Mouse (Mus musculus) MEL (cell line): ENCODE data around the gene Zfp687. TPM values are rescaled to one million over a fixed set of nuclear protein-coding genes. Genes with fewer than 3 reads are reported as not detected.

ENCODE experiments used
- DNase-seq: peaks from one replicate; pipeline ENCODE4 v3.0.0; 2011; ENCODE audit warnings: low read depth, low spot score
- H3K27ac ChIP-seq: 2 replicates; pipeline ENCODE4 v1.5.1; 2012; ENCODE audit warnings: low read depth, mild to moderate bottlenecking, control low read depth, low read length, moderate library complexity; ENCODE audit not compliant: control insufficient read depth
- H3K27me3 ChIP-seq, 2 experiments: fragments of 150-350 bp in 1 of 2; sonication (generic) in 1 of 2; 2 replicates each; pipeline ENCODE4 v1.6.1; 2012; ENCODE audit warnings: low read length in 2 of 2, mild to moderate bottlenecking in 2 of 2, improper control_type of control experiment in 1 of 2, moderate library complexity in 1 of 2; ENCODE audit not compliant: insufficient read depth in 2 of 2, control insufficient read depth in 1 of 2
- H3K36me3 ChIP-seq, 2 experiments: 2 replicates each; pipeline ENCODE4 v1.6.1; 2012 to 2014; ENCODE audit warnings: low read length in 2 of 2, improper control_type of control experiment in 1 of 2, inconsistent platforms in 1 of 2, mild to moderate bottlenecking in 1 of 2; ENCODE audit not compliant: insufficient read depth in 2 of 2, control insufficient read depth in 1 of 2
- H3K4me1 ChIP-seq, 2 experiments: fragments of 150-350 bp in 1 of 2; sonication (generic) in 1 of 2; 2 replicates each; pipeline ENCODE4 v1.6.1; 2012; ENCODE audit warnings: low read length in 2 of 2, improper control_type of control experiment in 1 of 2, mild to moderate bottlenecking in 1 of 2; ENCODE audit not compliant: insufficient read depth in 2 of 2, control insufficient read depth in 1 of 2
- H3K4me3 ChIP-seq, 2 experiments: fragments of 150-350 bp in 1 of 2; sonication (generic) in 1 of 2; 2 replicates each; pipeline ENCODE4 v1.5.1; 2012; ENCODE audit warnings: low read depth in 2 of 2, low read length in 2 of 2, mild to moderate bottlenecking in 2 of 2, moderate library complexity in 2 of 2, control low read depth in 1 of 2, improper control_type of control experiment in 1 of 2; ENCODE audit not compliant: control insufficient read depth in 1 of 2, insufficient read depth in 1 of 2
- H3K79me2 ChIP-seq: 2 replicates; pipeline ENCODE4 v1.6.1; 2012; ENCODE audit warnings: mild to moderate bottlenecking, low read length, moderate library complexity; ENCODE audit not compliant: control insufficient read depth, poor library complexity, insufficient read depth
- H3K9ac ChIP-seq: 2 replicates; pipeline ENCODE4 v1.6.1; 2012; ENCODE audit warnings: low read depth, mild to moderate bottlenecking, control low read depth, low read length, moderate library complexity; ENCODE audit not compliant: control insufficient read depth, poor library complexity, severe bottlenecking
- H3K9me3 ChIP-seq: fragments of 150-350 bp; sonication (generic); replicated peaks from 2 replicates; pipeline ENCODE4 v1.6.1; 2012; ENCODE audit warnings: mild to moderate bottlenecking, low read length, improper control_type of control experiment, moderate library complexity; ENCODE audit not compliant: insufficient read depth
- BHLHE40 ChIP-seq: IDR thresholded peaks from 2 replicates; pipeline ENCODE4 v1.6.1; 2012; ENCODE audit warnings: low read depth, mild to moderate bottlenecking, inconsistent platforms, low read length, improper control_type of control experiment, borderline replicate concordance
- CHD1 ChIP-seq: IDR thresholded peaks from 2 replicates; pipeline ENCODE4 v1.6.1; 2012; ENCODE audit warnings: low read depth, mild to moderate bottlenecking, inconsistent platforms, low read length, improper control_type of control experiment
- CHD2 ChIP-seq: IDR thresholded peaks from 2 replicates; pipeline ENCODE4 v1.6.1; 2011; ENCODE audit warnings: low read length, improper control_type of control experiment
- CTCF ChIP-seq, 3 experiments: IDR thresholded peaks in 2 of 3; conservative IDR thresholded peaks in 1 of 3; 2 replicates each; pipeline ENCODE4 v1.5.1; 2011 to 2012; ENCODE audit warnings: low read length in 3 of 3, low read depth in 2 of 3, mild to moderate bottlenecking in 2 of 3, improper control_type of control experiment in 1 of 3, inconsistent platforms in 1 of 3, mixed read lengths in 1 of 3, moderate library complexity in 1 of 3; ENCODE audit not compliant: control insufficient read depth in 1 of 3, insufficient read depth in 1 of 3, poor library complexity in 1 of 3, severe bottlenecking in 1 of 3
- E2F4 ChIP-seq: IDR thresholded peaks from 2 replicates; pipeline ENCODE4 v1.6.1; 2011; ENCODE audit warnings: low read depth, low read length, improper control_type of control experiment, borderline replicate concordance
- ELF1 ChIP-seq: IDR thresholded peaks from 2 replicates; pipeline ENCODE4 v1.6.1; 2014; ENCODE audit warnings: low read depth, mild to moderate bottlenecking, inconsistent platforms, low read length, improper control_type of control experiment, moderate library complexity
- EP300 ChIP-seq, 2 experiments: IDR thresholded peaks; 2 replicates each; pipeline ENCODE4 v1.6.1; 2011; ENCODE audit warnings: improper control_type of control experiment in 2 of 2, low read length in 2 of 2, low read depth in 1 of 2, mild to moderate bottlenecking in 1 of 2
- ETS1 ChIP-seq: IDR thresholded peaks from 2 replicates; pipeline ENCODE4 v1.6.1; 2012; ENCODE audit warnings: low read depth, mild to moderate bottlenecking, inconsistent platforms, low read length, improper control_type of control experiment, moderate library complexity
- GABPA ChIP-seq: IDR thresholded peaks from 2 replicates; pipeline ENCODE4 v1.6.1; 2012; ENCODE audit warnings: low read depth, mild to moderate bottlenecking, inconsistent platforms, low read length, improper control_type of control experiment, moderate library complexity
- GATA1 ChIP-seq: IDR thresholded peaks from 2 replicates; pipeline ENCODE4 v1.6.1; 2011; ENCODE audit warnings: low read depth, low read length, improper control_type of control experiment
- HCFC1 ChIP-seq: IDR thresholded peaks from 2 replicates; pipeline ENCODE4 v1.6.1; 2012; ENCODE audit warnings: low read depth, mild to moderate bottlenecking, inconsistent platforms, low read length, improper control_type of control experiment, moderate library complexity
- JUND ChIP-seq: IDR thresholded peaks from 2 replicates; pipeline ENCODE4 v1.6.1; 2011; ENCODE audit warnings: low read depth, mild to moderate bottlenecking, improper control_type of control experiment, low read length
- KAT2A ChIP-seq: conservative IDR thresholded peaks from 2 replicates; pipeline ENCODE4 v1.6.1; 2012; ENCODE audit warnings: low read depth, low read length, improper control_type of control experiment, inconsistent platforms
- MAFK ChIP-seq: IDR thresholded peaks from 2 replicates; pipeline ENCODE4 v1.6.1; 2011; ENCODE audit warnings: low read depth, mild to moderate bottlenecking, low read length, improper control_type of control experiment, borderline replicate concordance
- MAZ ChIP-seq: IDR thresholded peaks from 2 replicates; pipeline ENCODE4 v1.6.1; 2012; ENCODE audit warnings: low read depth, mild to moderate bottlenecking, inconsistent platforms, low read length, improper control_type of control experiment
- MEF2A ChIP-seq: IDR thresholded peaks from 2 replicates; pipeline ENCODE4 v1.6.1; 2014; ENCODE audit warnings: low read depth, mild to moderate bottlenecking, inconsistent platforms, low read length, improper control_type of control experiment; ENCODE audit not compliant: poor library complexity, insufficient replicate concordance, severe bottlenecking; ENCODE audit errors: extremely low read depth
- MXI1 ChIP-seq: IDR thresholded peaks from 2 replicates; pipeline ENCODE4 v1.6.1; 2011; ENCODE audit warnings: mild to moderate bottlenecking, low read depth, low read length, improper control_type of control experiment
- MYB ChIP-seq: IDR thresholded peaks from 2 replicates; pipeline ENCODE4 v1.6.1; 2011; ENCODE audit warnings: mild to moderate bottlenecking, low read depth, low read length, improper control_type of control experiment
- MYC ChIP-seq: IDR thresholded peaks from 2 replicates; pipeline ENCODE4 v1.6.1; 2011; ENCODE audit warnings: low read depth, mild to moderate bottlenecking, low read length, improper control_type of control experiment, moderate library complexity
- NELFE ChIP-seq: IDR thresholded peaks from 2 replicates; pipeline ENCODE4 v1.6.1; 2011; ENCODE audit warnings: low read depth, low read length, improper control_type of control experiment
- NRF1 ChIP-seq: IDR thresholded peaks from 2 replicates; pipeline ENCODE4 v1.6.1; 2014; ENCODE audit warnings: low read depth, mild to moderate bottlenecking, inconsistent platforms, low read length, improper control_type of control experiment, moderate library complexity; ENCODE audit not compliant: poor library complexity, insufficient read depth, severe bottlenecking
- POLR2AphosphoS2 ChIP-seq: IDR thresholded peaks from 2 replicates; pipeline ENCODE4 v1.6.1; 2011; ENCODE audit warnings: low read length, improper control_type of control experiment
- POLR2AphosphoS5 ChIP-seq: IDR thresholded peaks from 2 replicates; pipeline ENCODE4 v1.6.1; 2012; ENCODE audit warnings: low read depth, borderline replicate concordance, mild to moderate bottlenecking, inconsistent platforms, low read length, moderate library complexity, mixed read lengths
- RAD21 ChIP-seq: IDR thresholded peaks from 2 replicates; pipeline ENCODE4 v1.6.1; 2011; ENCODE audit warnings: mild to moderate bottlenecking, low read depth, low read length, improper control_type of control experiment
- SIN3A ChIP-seq: IDR thresholded peaks from 2 replicates; pipeline ENCODE4 v1.6.1; 2012; ENCODE audit warnings: low read length, improper control_type of control experiment, inconsistent platforms
- SMC3 ChIP-seq: IDR thresholded peaks from 2 replicates; pipeline ENCODE4 v1.6.1; 2011; ENCODE audit warnings: low read depth, low read length, improper control_type of control experiment
- TAL1 ChIP-seq: IDR thresholded peaks from 2 replicates; pipeline ENCODE4 v1.6.1; 2012; ENCODE audit warnings: mild to moderate bottlenecking, inconsistent platforms, low read length, moderate library complexity, mixed read lengths
- TBP ChIP-seq: IDR thresholded peaks from 2 replicates; pipeline ENCODE4 v1.8.0; 2011; ENCODE audit warnings: low read depth, low read length, improper control_type of control experiment
- TCF12 ChIP-seq: IDR thresholded peaks from 2 replicates; pipeline ENCODE4 v1.6.1; 2014; ENCODE audit warnings: low read depth, mild to moderate bottlenecking, inconsistent platforms, low read length, improper control_type of control experiment, moderate library complexity
- UBTF ChIP-seq: IDR thresholded peaks from 2 replicates; pipeline ENCODE4 v1.6.1; 2012; ENCODE audit warnings: low read depth, mild to moderate bottlenecking, inconsistent platforms, low read length, improper control_type of control experiment, moderate library complexity, borderline replicate concordance; ENCODE audit not compliant: insufficient read depth
- USF1 ChIP-seq: IDR thresholded peaks from 2 replicates; pipeline ENCODE4 v1.6.1; 2014; ENCODE audit warnings: low read depth, mild to moderate bottlenecking, inconsistent platforms, low read length, improper control_type of control experiment, moderate library complexity
- USF2 ChIP-seq, 2 experiments: IDR thresholded peaks; 2 replicates each; pipeline ENCODE4 v1.6.1; 2011 to 2012; ENCODE audit warnings: improper control_type of control experiment in 2 of 2, low read length in 2 of 2, borderline replicate concordance in 1 of 2, inconsistent platforms in 1 of 2, low read depth in 1 of 2, mild to moderate bottlenecking in 1 of 2; ENCODE audit not compliant: insufficient read depth in 1 of 2
- ZC3H11A ChIP-seq: IDR thresholded peaks from 2 replicates; pipeline ENCODE4 v1.6.1; 2012; ENCODE audit warnings: low read depth, mild to moderate bottlenecking, inconsistent platforms, low read length, improper control_type of control experiment
- ZKSCAN1 ChIP-seq: IDR thresholded peaks from 2 replicates; pipeline ENCODE4 v1.6.1; 2012; ENCODE audit warnings: low read depth, mild to moderate bottlenecking, inconsistent platforms, low read length, improper control_type of control experiment, moderate library complexity
- ZMIZ1 ChIP-seq: IDR thresholded peaks from 2 replicates; pipeline ENCODE4 v1.6.1; 2012; ENCODE audit warnings: low read depth, mild to moderate bottlenecking, inconsistent platforms, low read length, improper control_type of control experiment, moderate library complexity
- ZNF384 ChIP-seq: IDR thresholded peaks from 2 replicates; pipeline ENCODE4 v1.6.1; 2012; ENCODE audit warnings: low read depth, mild to moderate bottlenecking, inconsistent platforms, low read length, improper control_type of control experiment
- polyA plus RNA-seq, 2 experiments: library from polyadenylated mRNA; stranded (reverse) in 1 of 2; unstranded in 1 of 2; fragments of >175 nt in 1 of 2; fragments of >200 nt in 1 of 2; gene quantifications; 2 replicates each; pipeline versions ENCODE4 v1.2.1 to v1.2.4; 2012; ENCODE audit warnings: low replicate concordance in 2 of 2, low read depth in 1 of 2; ENCODE audit not compliant: insufficient read length in 2 of 2, insufficient read depth in 1 of 2, missing spikeins in 1 of 2
- total RNA-seq: library from RNA; depleted of rRNA; stranded (reverse); fragments of 300-350 nt; gene quantifications from 2 replicates; pipeline ENCODE4 v1.2.3, GENCODE M21; 2012; rRNA removed

Zfp687 gene
- total RNA-seq (14.5 and 16.2 TPM in 2 replicates), polyA plus RNA-seq (10 to 100 TPM in 1 of 2 experiments, not detected in 1; 36.6 TPM)

DNA sequence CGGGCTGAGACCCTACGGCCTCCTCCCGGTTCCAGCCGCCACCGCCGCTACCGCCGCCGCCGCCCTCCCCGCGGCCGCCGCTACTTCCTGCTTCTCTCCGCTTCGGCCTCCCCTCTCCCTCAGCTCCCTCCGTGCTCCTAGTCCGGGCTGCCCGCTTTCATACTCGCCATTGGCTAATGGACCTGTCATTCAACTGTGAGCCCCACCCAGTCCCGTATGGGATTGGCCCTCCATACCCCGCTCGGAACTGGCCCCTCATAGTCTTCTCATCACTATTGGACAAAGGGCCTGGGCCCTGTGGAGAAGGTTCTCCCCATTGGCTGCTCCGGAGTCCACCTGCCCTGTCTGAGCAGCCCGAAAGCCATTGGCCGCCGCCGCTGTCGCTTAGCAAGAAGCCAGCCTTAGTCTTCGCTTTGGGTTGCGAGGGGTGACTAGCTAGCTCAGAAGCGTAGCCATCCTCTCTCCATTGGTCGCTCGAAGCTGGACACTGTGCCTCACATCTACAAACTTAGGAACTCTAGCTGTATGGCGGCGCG is at the start of gene Zfp687:
Gene Zfp687 (minus strand): TSS at position 112 of the 536 bp plus-strand sequence.
- H3K27me3 ChIP-seq = no peaks in the 10 kb centered on the region
- no peaks in the 10 kb centered on the region for H3K9me3 ChIP-seq
- peaks cover 4 to 15% of the 10 kb centered on the region in 2 experiments for H3K4me1 ChIP-seq
- peaks cover 24% of the 10 kb centered on the region for H3K79me2 ChIP-seq
- peak; percentile 100 for DNase-seq
- H3K9ac ChIP-seq = peak within 1 kb of the TSS; percentile 83
- peak within 1 kb of the TSS; percentile 71 for H3K4me3 ChIP-seq
- peak within 1 kb of the TSS; percentile 95 for H3K27ac ChIP-seq
- peaks cover 0 to 13% of the 10 kb centered on the region in 2 experiments; a peak in 3 of 4 replicates for H3K36me3 ChIP-seq
- TF ChIP-seq ELF1 (peak; percentile 90), ETS1 (no peak), MYB (no peak), ZC3H11A (no peak), GATA1 (no peak), USF1 (peak; percentile 70), NRF1 (peak; percentile 56; the same call in 1 of the 2 replicates), MAFK (no peak), TBP (no peak; the same call in 1 of the 2 replicates), MAZ (peak; percentile 96), UBTF (0 out of 2 replicates have a peak, but pooled peaks have one; percentile 49), MEF2A (no peak), SIN3A (peak; percentile 73), USF2 (IDR thresholded peaks at IDR 0.05; ENCODE audit: borderline replicate concordance in 1 of 2, insufficient read depth in 1 of 2, low read depth in 1 of 2, low read length in 2 of 2) (no peak), EP300 (IDR thresholded peaks at IDR 0.05; ENCODE audit: low read depth in 1 of 2, low read length in 2 of 2) (no peak), POLR2AphosphoS5 (no peak), CTCF (IDR thresholded peaks at IDR 0.05 in 2 of 3, conservative IDR thresholded peaks at IDR 0.05 in 1 of 3; ENCODE audit: control insufficient read depth in 1 of 3, insufficient read depth in 1 of 3, low read depth in 2 of 3, low read length in 3 of 3, poor library complexity in 1 of 3, severe bottlenecking in 1 of 3) (0 out of 6 replicates have a peak, but pooled peaks of 1 of the 3 experiments have one; percentile 2), JUND (no peak), MXI1 (no peak), ZNF384 (no peak), NELFE (peak; percentile 95), KAT2A (no peak; the same call in 1 of the 2 replicates), TAL1 (no peak), BHLHE40 (no peak), POLR2AphosphoS2 (peak; percentile 92), E2F4 (no peak), ZKSCAN1 (no peak), HCFC1 (peak; percentile 75), CHD1 (no peak), MYC (no peak), CHD2 (peak; percentile 93), GABPA (no peak), TCF12 (no peak), ZMIZ1 (peak; percentile 77; the same call in 1 of the 2 replicates), SMC3 (no peak), RAD21 (no peak)
